Mouse (Mus musculus): ENCODE data around the gene N4bp2l2. TPM values are rescaled to one million over a fixed set of nuclear protein-coding genes. Genes with fewer than 3 reads are reported as not detected.

N4bp2l2 gene
- polyA plus RNA-seq, 1 experiment from 2014 or later, result 45.0 TPM

GRCm38 (mm10) chr5:150584337-150584729, 81.7 kb downstream of the N4bp2l2 start:
- ATAC-seq (ENCODE audit: low FRiP score) (no peak), DNase-seq (ENCODE audit: low spot score) (no peak)
- no peak overlapping the region for H3K27ac ChIP-seq (ENCODE audit: low read depth, low read length)
- H3K27me3 ChIP-seq (ENCODE audit: control insufficient read depth, insufficient read depth, low read length), result no peaks in the 10 kb centered on the region
- H3K9ac ChIP-seq (ENCODE audit: low read depth, low read length), result no peak overlapping the region
- H3K36me3 ChIP-seq (ENCODE audit: control insufficient read depth, insufficient read depth, low read length), result no peaks in the 10 kb centered on the region
- H3K4me2 ChIP-seq (replicated peaks; ENCODE audit: low read depth, low read length), result no peak overlapping the region
- H3K4me1 ChIP-seq (replicated peaks; ENCODE audit: control insufficient read depth, insufficient read depth, low read length), result no peaks in the 10 kb centered on the region
- WGBS, result 51% methylated on average over 6 of the region's 6 CpGs
- no peaks in the 10 kb centered on the region for H3K9me3 ChIP-seq (ENCODE audit: control insufficient read depth, low read length)
- H3K4me3 ChIP-seq (ENCODE audit: low read depth, low read length), result no peak overlapping the region

- no peak for DNase-seq (ENCODE audit: low spot score)
- ATAC-seq (ENCODE audit: low FRiP score), result no peak
Measured at GRCm38 (mm10) chr5:150583622-150584336, 82.2 kb downstream of the N4bp2l2 start.

GRCm38 (mm10) chr5:150583181-150583580, 82.8 kb downstream of the N4bp2l2 start:
- WGBS, result 85% methylated on average over 5 of the region's 5 CpGs

More at GRCm38 (mm10) chr5:150583622-150584336, 82.2 kb downstream of the N4bp2l2 start:
- H3K9ac ChIP-seq (ENCODE audit: low read depth, low read length), result no peak overlapping the region
- H3K36me3 ChIP-seq (ENCODE audit: control insufficient read depth, insufficient read depth, low read length), result no peaks in the 10 kb centered on the region
- H3K9me3 ChIP-seq (ENCODE audit: control insufficient read depth, low read length), result no peaks in the 10 kb centered on the region
- WGBS, result 82% methylated on average over 5 of the region's 5 CpGs
- H3K4me1 ChIP-seq (replicated peaks; ENCODE audit: control insufficient read depth, insufficient read depth, low read length), result no peaks in the 10 kb centered on the region
- no peaks in the 10 kb centered on the region for H3K27me3 ChIP-seq (ENCODE audit: control insufficient read depth, insufficient read depth, low read length)
- H3K4me3 ChIP-seq (ENCODE audit: low read depth, low read length), result no peak overlapping the region
- no peak overlapping the region for H3K27ac ChIP-seq (ENCODE audit: low read depth, low read length)
- no peak overlapping the region for H3K4me2 ChIP-seq (replicated peaks; ENCODE audit: low read depth, low read length)

GRCm38 (mm10) chr5:150581180-150581579, 84.8 kb downstream of the N4bp2l2 start:
- no peak overlapping the region for H3K4me2 ChIP-seq (replicated peaks; ENCODE audit: low read depth, low read length)
- no peaks in the 10 kb centered on the region for H3K9me3 ChIP-seq (ENCODE audit: control insufficient read depth, low read length)
- DNase-seq (ENCODE audit: low spot score) (no peak), ATAC-seq (ENCODE audit: low FRiP score) (no peak)
- H3K4me3 ChIP-seq (ENCODE audit: low read depth, low read length), result no peak overlapping the region
- H3K27me3 ChIP-seq (ENCODE audit: control insufficient read depth, insufficient read depth, low read length), result no peaks in the 10 kb centered on the region
- H3K9ac ChIP-seq (ENCODE audit: low read depth, low read length), result no peak overlapping the region
- WGBS, result 69% methylated on average over 6 of the region's 6 CpGs
- H3K4me1 ChIP-seq (replicated peaks; ENCODE audit: control insufficient read depth, insufficient read depth, low read length), result no peaks in the 10 kb centered on the region
- no peak overlapping the region for H3K27ac ChIP-seq (ENCODE audit: low read depth, low read length)
- H3K36me3 ChIP-seq (ENCODE audit: control insufficient read depth, insufficient read depth, low read length), result no peaks in the 10 kb centered on the region

More at GRCm38 (mm10) chr5:150583181-150583580, 82.8 kb downstream of the N4bp2l2 start:
- Histone ChIP-seq H3K27ac (ENCODE audit: low read depth, low read length) (no peak overlapping the region), H3K4me2 (replicated peaks; ENCODE audit: low read depth, low read length) (no peak overlapping the region), H3K9ac (ENCODE audit: low read depth, low read length) (no peak overlapping the region), H3K4me3 (ENCODE audit: low read depth, low read length) (no peak overlapping the region), H3K27me3 (ENCODE audit: control insufficient read depth, insufficient read depth, low read length) (no peaks in the 10 kb centered on the region), H3K4me1 (replicated peaks; ENCODE audit: control insufficient read depth, insufficient read depth, low read length) (no peaks in the 10 kb centered on the region), H3K9me3 (ENCODE audit: control insufficient read depth, low read length) (no peaks in the 10 kb centered on the region), H3K36me3 (ENCODE audit: control insufficient read depth, insufficient read depth, low read length) (no peaks in the 10 kb centered on the region)
- DNase-seq (ENCODE audit: low spot score), result no peak
- no peak for ATAC-seq (ENCODE audit: low FRiP score)

GRCm38 (mm10) chr5:150578613-150579171, 87.3 kb downstream of the N4bp2l2 start:
- Histone ChIP-seq H3K9me3 (ENCODE audit: control insufficient read depth, low read length) (no peaks in the 10 kb centered on the region), H3K27ac (ENCODE audit: low read depth, low read length) (no peak overlapping the region), H3K9ac (ENCODE audit: low read depth, low read length) (no peak overlapping the region), H3K27me3 (ENCODE audit: control insufficient read depth, insufficient read depth, low read length) (no peaks in the 10 kb centered on the region), H3K36me3 (ENCODE audit: control insufficient read depth, insufficient read depth, low read length) (no peaks in the 10 kb centered on the region), H3K4me1 (replicated peaks; ENCODE audit: control insufficient read depth, insufficient read depth, low read length) (no peaks in the 10 kb centered on the region), H3K4me2 (replicated peaks; ENCODE audit: low read depth, low read length) (no peak overlapping the region), H3K4me3 (ENCODE audit: low read depth, low read length) (no peak overlapping the region)
- DNase-seq (ENCODE audit: low spot score) (no peak), ATAC-seq (ENCODE audit: low FRiP score) (no peak)
- 92% methylated on average over 6 of the region's 6 CpGs for WGBS

- no peak for ATAC-seq (ENCODE audit: low FRiP score)
- H3K4me2 ChIP-seq (replicated peaks; ENCODE audit: low read depth, low read length), result no peak overlapping the region
- 86% methylated on average over 11 of the region's 11 CpGs for WGBS
Measured at GRCm38 (mm10) chr5:150576832-150577231, 89.2 kb downstream of the N4bp2l2 start.

GRCm38 (mm10) chr5:150574885-150575284, 91.1 kb downstream of the N4bp2l2 start:
- WGBS, result 84% methylated on average over 5 of the region's 5 CpGs
- Histone ChIP-seq H3K27ac (ENCODE audit: low read depth, low read length) (no peak overlapping the region), H3K9me3 (ENCODE audit: control insufficient read depth, low read length) (no peaks in the 10 kb centered on the region), H3K4me3 (ENCODE audit: low read depth, low read length) (no peak overlapping the region), H3K4me1 (replicated peaks; ENCODE audit: control insufficient read depth, insufficient read depth, low read length) (no peaks in the 10 kb centered on the region), H3K4me2 (replicated peaks; ENCODE audit: low read depth, low read length) (no peak overlapping the region), H3K36me3 (ENCODE audit: control insufficient read depth, insufficient read depth, low read length) (0 out of 2 replicates have a peak, but pooled peaks cover 2% of the 10 kb centered on the region), H3K9ac (ENCODE audit: low read depth, low read length) (no peak overlapping the region), H3K27me3 (ENCODE audit: control insufficient read depth, insufficient read depth, low read length) (no peaks in the 10 kb centered on the region)
- DNase-seq (ENCODE audit: low spot score) (no peak), ATAC-seq (ENCODE audit: low FRiP score) (no peak)

More at GRCm38 (mm10) chr5:150576832-150577231, 89.2 kb downstream of the N4bp2l2 start:
- Histone ChIP-seq H3K4me1 (replicated peaks; ENCODE audit: control insufficient read depth, insufficient read depth, low read length) (no peaks in the 10 kb centered on the region), H3K36me3 (ENCODE audit: control insufficient read depth, insufficient read depth, low read length) (no peaks in the 10 kb centered on the region), H3K27ac (ENCODE audit: low read depth, low read length) (no peak overlapping the region), H3K9ac (ENCODE audit: low read depth, low read length) (no peak overlapping the region), H3K9me3 (ENCODE audit: control insufficient read depth, low read length) (no peaks in the 10 kb centered on the region), H3K27me3 (ENCODE audit: control insufficient read depth, insufficient read depth, low read length) (no peaks in the 10 kb centered on the region), H3K4me3 (ENCODE audit: low read depth, low read length) (no peak overlapping the region)
- no peak for DNase-seq (ENCODE audit: low spot score)

- Histone ChIP-seq H3K4me2 (replicated peaks; ENCODE audit: low read depth, low read length) (no peak overlapping the region), H3K4me1 (replicated peaks; ENCODE audit: control insufficient read depth, insufficient read depth, low read length) (no peaks in the 10 kb centered on the region), H3K9me3 (ENCODE audit: control insufficient read depth, low read length) (no peaks in the 10 kb centered on the region), H3K36me3 (ENCODE audit: control insufficient read depth, insufficient read depth, low read length) (0 out of 2 replicates have a peak, but pooled peaks cover 2% of the 10 kb centered on the region), H3K4me3 (ENCODE audit: low read depth, low read length) (no peak overlapping the region), H3K27me3 (ENCODE audit: control insufficient read depth, insufficient read depth, low read length) (no peaks in the 10 kb centered on the region), H3K27ac (ENCODE audit: low read depth, low read length) (no peak overlapping the region), H3K9ac (ENCODE audit: low read depth, low read length) (no peak overlapping the region)
- ATAC-seq (ENCODE audit: low FRiP score) (no peak), DNase-seq (ENCODE audit: low spot score) (no peak)
- 97% methylated on average over 3 of the region's 3 CpGs for WGBS
Measured at GRCm38 (mm10) chr5:150574403-150574802, 91.6 kb downstream of the N4bp2l2 start.

Data from hindbrain, embryonic 11.5 days (tissue).